Mouse (Mus musculus) adrenal gland, adult (tissue): ENCODE results near the gene Atp1b3.
"Not testable (repeated sequence)": the region's sequence is repeated elsewhere in the genome, so short reads cannot be mapped to it uniquely, and the experiment has no call there.

Experiments used
- DNase-seq, 2 experiments: peaks; one replicate each; pipeline ENCODE4 v3.0.0; 2022 to 2023; ENCODE audit warnings: low spot score in 1 of 2; ENCODE audit not compliant: inconsistent age in 2 of 2

The Atp1b3 gene

GRCm38 (mm10) chr9:96365271-96365872 is 1.1 kb upstream of the Atp1b3 start:
- peak in 1 of 2 experiments; percentile 51 for DNase-seq

GRCm38 (mm10) chr9:96363581-96364140 is 581 bp downstream of the Atp1b3 start:
- DNase-seq = peak; percentile 89 to 95

GRCm38 (mm10) chr9:96360056-96360455 is 4.2 kb downstream of the Atp1b3 start:
- DNase-seq = no peak

GRCm38 (mm10) chr9:96353799-96354198 is 10.4 kb downstream of the Atp1b3 start:
- DNase-seq = peak; percentile 39 to 77

- no peak for DNase-seq
Measured at GRCm38 (mm10) chr9:96353121-96353769, 11.0 kb downstream of the Atp1b3 start.

GRCm38 (mm10) chr9:96351771-96352170 is 12.5 kb downstream of the Atp1b3 start:
- DNase-seq = not testable (repeated sequence)

- no peak for DNase-seq
Measured at GRCm38 (mm10) chr9:96350476-96350875, 13.8 kb downstream of the Atp1b3 start.

GRCm38 (mm10) chr9:96350010-96350409 is 14.2 kb downstream of the Atp1b3 start:
- peak; percentile 64 to 90 for DNase-seq

- DNase-seq = peak in 1 of 2 experiments; percentile 67
Measured at GRCm38 (mm10) chr9:96348885-96349284, 15.4 kb downstream of the Atp1b3 start.

- no peak for DNase-seq
Measured at GRCm38 (mm10) chr9:96345750-96346149, 18.5 kb downstream of the Atp1b3 start.

GRCm38 (mm10) chr9:96331146-96331545 is 33.1 kb downstream of the Atp1b3 start:
- peak; percentile 35 to 59 for DNase-seq

- DNase-seq = peak in 1 of 2 experiments; percentile 69
Measured at GRCm38 (mm10) chr9:96328226-96328625, 36.0 kb downstream of the Atp1b3 start.

- peak; percentile 77 to 92 for DNase-seq
Measured at GRCm38 (mm10) chr9:96326496-96326923, 37.7 kb downstream of the Atp1b3 start.

- no peak for DNase-seq
Measured at GRCm38 (mm10) chr9:96324502-96324901, 39.7 kb downstream of the Atp1b3 start.

GRCm38 (mm10) chr9:96322411-96323152 is 41.7 kb downstream of the Atp1b3 start:
- no peak for DNase-seq

GRCm38 (mm10) chr9:96320551-96320980 is 43.7 kb downstream of the Atp1b3 start:
- no peak for DNase-seq

GRCm38 (mm10) chr9:96319333-96319732 is 44.9 kb downstream of the Atp1b3 start:
- no peak for DNase-seq

GRCm38 (mm10) chr9:96312074-96312473 is 52.2 kb downstream of the Atp1b3 start:
- no peak for DNase-seq

- no peak for DNase-seq
Measured at GRCm38 (mm10) chr9:96308816-96309215, 55.4 kb downstream of the Atp1b3 start.

GRCm38 (mm10) chr9:96299324-96300008 is 64.8 kb downstream of the Atp1b3 start:
- DNase-seq = no peak

GRCm38 (mm10) chr9:96292144-96292543 is 72.1 kb downstream of the Atp1b3 start:
- no peak for DNase-seq
